Mouse (Mus musculus) thymus, adult 2 months (tissue): ENCODE data around the gene Chmp3. TPM values are rescaled to one million over a fixed set of nuclear protein-coding genes. Genes with fewer than 3 reads are reported as not detected.

ENCODE experiments used
- DNase-seq: peaks from one replicate; pipeline ENCODE4 v3.0.0; 2021
- H3K27ac ChIP-seq: fragments of 200-500 bp; 2 replicates; pipeline ENCODE4 v1.5.1; 2012; ENCODE audit warnings: low read length, control low read depth; ENCODE audit not compliant: control insufficient read depth, insufficient read depth
- H3K27me3 ChIP-seq: fragments of 200-500 bp; 2 replicates; pipeline ENCODE4 v1.6.1; 2012; ENCODE audit warnings: mild to moderate bottlenecking, low read length, moderate library complexity, mixed read lengths; ENCODE audit not compliant: control insufficient read depth, insufficient read depth
- H3K36me3 ChIP-seq: fragments of 200-500 bp; 2 replicates; pipeline ENCODE4 v1.6.1; 2012; ENCODE audit warnings: mild to moderate bottlenecking, low read length, moderate library complexity; ENCODE audit not compliant: control insufficient read depth, insufficient read depth
- H3K4me1 ChIP-seq: fragments of 200-500 bp; replicated peaks from 2 replicates; pipeline ENCODE4 v1.6.1; 2012; ENCODE audit warnings: low read length; ENCODE audit not compliant: control insufficient read depth, insufficient read depth
- H3K4me3 ChIP-seq: fragments of 200-500 bp; 2 replicates; pipeline ENCODE4 v1.5.1; 2012; ENCODE audit warnings: mild to moderate bottlenecking, low read length, control low read depth, moderate library complexity; ENCODE audit not compliant: control insufficient read depth, insufficient read depth
- CTCF ChIP-seq: fragments of 200-500 bp; IDR thresholded peaks from 2 replicates; pipeline ENCODE4 v1.5.1; 2012; ENCODE audit warnings: mild to moderate bottlenecking, control low read depth, low read length, moderate library complexity, borderline replicate concordance; ENCODE audit not compliant: control insufficient read depth, poor library complexity, insufficient read depth; ENCODE audit errors: extremely low read depth
- POLR2A ChIP-seq: fragments of 200-500 bp; IDR thresholded peaks from 2 replicates; pipeline ENCODE4 v1.6.1; 2012; ENCODE audit warnings: mild to moderate bottlenecking, low read length, control low read depth, moderate library complexity; ENCODE audit not compliant: control insufficient read depth, poor library complexity, insufficient read depth; ENCODE audit errors: extremely low read depth
- WGBS: fragments of 180-500 bp; shearing (Covaris S2); methylation state at CpG from one replicate; pipeline ENCODE4 v1.1.7; 2018; 5-methylcytosine and 5-hydroxymethylcytosine counted together
- polyA plus RNA-seq: library from polyadenylated mRNA; depleted of rRNA; stranded (reverse); fragments of >200 nt; gene quantifications from 2 replicates; pipeline ENCODE4 v1.2.3, GENCODE M21; 2012

The Chmp3 gene
- polyA plus RNA-seq, 1 experiment: 33.8 TPM

GRCm38 (mm10) chr6:71505671-71506070 lies 37.9 kb upstream of the Chmp3 start:
- DNase-seq: no peak
- 98% methylated on average over 2 of the region's 2 CpGs for WGBS
- no peak overlapping the region for H3K27ac ChIP-seq
- no peaks in the 10 kb centered on the region; the same call in 1 of the 2 replicates for H3K4me1 ChIP-seq
- no peak overlapping the region for H3K4me3 ChIP-seq
- H3K36me3 ChIP-seq: peaks cover 33% of the 10 kb centered on the region
- no peaks in the 10 kb centered on the region for H3K27me3 ChIP-seq
- TF ChIP-seq POLR2A (no peak), CTCF (no peak)

- no peaks in the 10 kb centered on the region for H3K4me1 ChIP-seq
- 99% methylated on average over 4 of the region's 4 CpGs for WGBS
- no peak overlapping the region for H3K4me3 ChIP-seq
- no peak overlapping the region for H3K27ac ChIP-seq
- no peaks in the 10 kb centered on the region for H3K36me3 ChIP-seq
- no peaks in the 10 kb centered on the region for H3K27me3 ChIP-seq
- no peak for DNase-seq
- TF ChIP-seq POLR2A (no peak), CTCF (no peak)
Measured at GRCm38 (mm10) chr6:71519476-71519875, 24.1 kb upstream of the Chmp3 start.

- Histone ChIP-seq H3K27ac (no peak overlapping the region), H3K4me1 (peaks cover 4% of the 10 kb centered on the region; the same call in 1 of the 2 replicates), H3K4me3 (no peak overlapping the region), H3K36me3 (no peaks in the 10 kb centered on the region), H3K27me3 (no peaks in the 10 kb centered on the region)
- TF ChIP-seq POLR2A (no peak), CTCF (no peak)
- 87% methylated on average over 3 of the region's 3 CpGs for WGBS
- no peak for DNase-seq
Measured at GRCm38 (mm10) chr6:71525556-71525955, 18.0 kb upstream of the Chmp3 start.

GRCm38 (mm10) chr6:71527056-71527455 lies 16.5 kb upstream of the Chmp3 start:
- H3K27me3 ChIP-seq: no peaks in the 10 kb centered on the region
- TF ChIP-seq CTCF: no peak
- TF ChIP-seq POLR2A: no peak
- peaks cover 4% of the 10 kb centered on the region; the same call in 1 of the 2 replicates for H3K4me1 ChIP-seq
- H3K27ac ChIP-seq: no peak overlapping the region
- H3K36me3 ChIP-seq: no peaks in the 10 kb centered on the region
- no peak overlapping the region for H3K4me3 ChIP-seq
- 97% methylated on average over 10 of the region's 10 CpGs for WGBS
- no peak for DNase-seq

- H3K4me1 ChIP-seq: peaks cover 4% of the 10 kb centered on the region; the same call in 1 of the 2 replicates
- no peaks in the 10 kb centered on the region for H3K36me3 ChIP-seq
- no peak for DNase-seq
- 97% methylated on average over 9 of the region's 9 CpGs for WGBS
- H3K27me3 ChIP-seq: no peaks in the 10 kb centered on the region
- no peak for TF ChIP-seq CTCF
- no peak overlapping the region for H3K4me3 ChIP-seq
- H3K27ac ChIP-seq: no peak overlapping the region
Measured at GRCm38 (mm10) chr6:71527826-71528225, 15.8 kb upstream of the Chmp3 start.

GRCm38 (mm10) chr6:71530176-71530575 lies 13.4 kb upstream of the Chmp3 start:
- no peak overlapping the region for H3K27ac ChIP-seq
- WGBS: 64% methylated on average over 8 of the region's 8 CpGs
- TF ChIP-seq POLR2A: no peak
- no peak for TF ChIP-seq CTCF
- no peak for DNase-seq
- peaks cover 4% of the 10 kb centered on the region; the same call in 1 of the 2 replicates for H3K4me1 ChIP-seq
- H3K27me3 ChIP-seq: no peaks in the 10 kb centered on the region
- no peaks in the 10 kb centered on the region for H3K36me3 ChIP-seq
- no peak overlapping the region for H3K4me3 ChIP-seq

- no peaks in the 10 kb centered on the region for H3K27me3 ChIP-seq
- H3K4me3 ChIP-seq: no peak overlapping the region
- TF ChIP-seq POLR2A (no peak), CTCF (no peak)
- H3K27ac ChIP-seq: no peak overlapping the region
- no peaks in the 10 kb centered on the region for H3K4me1 ChIP-seq
- DNase-seq: no peak
- no peaks in the 10 kb centered on the region for H3K36me3 ChIP-seq
Measured at GRCm38 (mm10) chr6:71537286-71537685, 6.3 kb upstream of the Chmp3 start.
